Mouse (Mus musculus) liver, adult 2 months (tissue): ENCODE data around the gene Ushbp1.

ENCODE experiments used
- CTCF ChIP-seq: fragments of 200-500 bp; IDR thresholded peaks from 2 replicates; pipeline ENCODE4 v1.5.1; 2011; ENCODE audit warnings: low read depth, low read length, control low read depth
- POLR2A ChIP-seq: fragments of 200-500 bp; IDR thresholded peaks from 2 replicates; pipeline ENCODE4 v1.6.1; 2011; ENCODE audit warnings: low read length, control low read depth; ENCODE audit not compliant: insufficient read depth; ENCODE audit errors: extremely low read depth

GRCm38 (mm10) chr8:71400826-71401225, 5.2 kb upstream of the Ushbp1 start:
- no peak for TF ChIP-seq CTCF
- no peak for TF ChIP-seq POLR2A
